Comparison of ENCODE assay signal across 25 mouse cellular contexts in genomic region chr12:113417521-113417920, GRCm38 (mm10).
"Had no signal": no experiment of that assay in that cellular context is flagged by ENCODE, and none has a peak within 500 bp of the region (broad histone marks: within the 10 kb centered on the region; RNA-seq: fewer than 3 reads in every experiment).

No protein-coding gene starts in this region.

- H3K27ac ChIP-seq: hindbrain, embryonic 13.5 days; hindbrain, embryonic 15.5 days; hindbrain, postnatal 0 days; kidney, embryonic 15.5 days; kidney, postnatal 0 days; layer of hippocampus, adult 2 months; left cerebral cortex, adult 2 months; limb, embryonic 10.5 days; limb, embryonic 12.5 days; liver, embryonic 13.5 days; liver, embryonic 15.5 days had no signal

- ATAC-seq: hindbrain, postnatal 0 days; intestine, embryonic 16.5 days had no signal

- H3K9ac ChIP-seq: heart, embryonic 12.5 days; hindbrain, embryonic 13.5 days; hindbrain, embryonic 15.5 days; kidney, embryonic 15.5 days; limb, embryonic 12.5 days; liver, embryonic 13.5 days; liver, embryonic 15.5 days had no signal

- H3K9me3 ChIP-seq: heart, embryonic 12.5 days; kidney, embryonic 15.5 days; limb, embryonic 10.5 days; liver, embryonic 13.5 days; liver, embryonic 15.5 days had no signal

- H3K27me3 ChIP-seq: heart, embryonic 12.5 days; hindbrain, embryonic 13.5 days; hindbrain, embryonic 15.5 days; kidney, embryonic 15.5 days; limb, embryonic 12.5 days; liver, embryonic 13.5 days; liver, embryonic 15.5 days had no signal

- DNase-seq: gastrocnemius, postnatal 14 days; gastrocnemius, postnatal 36 days; heart, adult 18-20 months; heart, postnatal 14 days; heart, postnatal 36 days; kidney, adult 11 months; kidney, adult 2 months; kidney, adult 9 months; kidney, postnatal 25 days; kidney, postnatal 4 days; liver; liver, embryonic 13.5 days had no signal

- H3K4me3 ChIP-seq: heart, embryonic 12.5 days; hindbrain, embryonic 13.5 days; hindbrain, embryonic 15.5 days; kidney, embryonic 15.5 days; layer of hippocampus, adult 2 months; left cerebral cortex, adult 2 months; limb, embryonic 10.5 days; limb, embryonic 12.5 days; liver, embryonic 13.5 days; liver, embryonic 15.5 days had no signal

- H3K4me1 ChIP-seq: heart, embryonic 12.5 days; hindbrain, embryonic 13.5 days; hindbrain, embryonic 15.5 days; kidney, embryonic 15.5 days; limb, embryonic 10.5 days; limb, embryonic 12.5 days; liver, embryonic 13.5 days; liver, embryonic 15.5 days had no signal

- H3K4me2 ChIP-seq: heart, embryonic 12.5 days; hindbrain, embryonic 13.5 days; hindbrain, embryonic 15.5 days; kidney, embryonic 15.5 days; limb, embryonic 12.5 days; liver, embryonic 11.5 days; liver, embryonic 13.5 days; liver, embryonic 15.5 days had no signal

- H3K36me3 ChIP-seq: heart, embryonic 12.5 days; hindbrain, embryonic 13.5 days; hindbrain, embryonic 15.5 days; kidney, embryonic 15.5 days; limb, embryonic 10.5 days; limb, embryonic 12.5 days; liver, embryonic 13.5 days; liver, embryonic 15.5 days had no signal
